Mouse (Mus musculus) bone marrow macrophage, adult 2 months (primary cell): ENCODE data around the gene Mms19. TPM values are rescaled to one million over a fixed set of nuclear protein-coding genes. Genes with fewer than 3 reads are reported as not detected.
A peak's percentile ranks its signal among the peaks of the same experiment; 100 is the strongest.

ENCODE experiments used
- H3K27ac ChIP-seq: 2 replicates; pipeline ENCODE4 v1.5.1; 2012; ENCODE audit warnings: low read depth, low read length; ENCODE audit not compliant: insufficient read depth
- H3K4me1 ChIP-seq: 2 replicates; pipeline ENCODE4 v1.6.1; 2012; ENCODE audit warnings: low read length; ENCODE audit not compliant: control insufficient read depth, insufficient read depth
- H3K4me3 ChIP-seq: 2 replicates; pipeline ENCODE4 v1.5.1; 2012; ENCODE audit warnings: mild to moderate bottlenecking, low read length, moderate library complexity; ENCODE audit not compliant: insufficient read depth
- CTCF ChIP-seq: IDR thresholded peaks from 2 replicates; pipeline ENCODE4 v1.5.1; 2012; ENCODE audit warnings: low read depth, mild to moderate bottlenecking, low read length, moderate library complexity
- POLR2A ChIP-seq: IDR thresholded peaks from 2 replicates; pipeline ENCODE4 v1.6.1; 2012; ENCODE audit warnings: mild to moderate bottlenecking, low read depth, low read length, borderline replicate concordance
- polyA plus RNA-seq: library from polyadenylated mRNA; stranded (reverse); fragments of >200 nt; gene quantifications from 2 replicates; pipeline ENCODE4 v1.2.4, GENCODE M21; 2012; ENCODE audit not compliant: missing spikeins, insufficient read depth, insufficient read length

The Mms19 gene
- polyA plus RNA-seq, 1 experiment: 57.0 TPM

DNA sequence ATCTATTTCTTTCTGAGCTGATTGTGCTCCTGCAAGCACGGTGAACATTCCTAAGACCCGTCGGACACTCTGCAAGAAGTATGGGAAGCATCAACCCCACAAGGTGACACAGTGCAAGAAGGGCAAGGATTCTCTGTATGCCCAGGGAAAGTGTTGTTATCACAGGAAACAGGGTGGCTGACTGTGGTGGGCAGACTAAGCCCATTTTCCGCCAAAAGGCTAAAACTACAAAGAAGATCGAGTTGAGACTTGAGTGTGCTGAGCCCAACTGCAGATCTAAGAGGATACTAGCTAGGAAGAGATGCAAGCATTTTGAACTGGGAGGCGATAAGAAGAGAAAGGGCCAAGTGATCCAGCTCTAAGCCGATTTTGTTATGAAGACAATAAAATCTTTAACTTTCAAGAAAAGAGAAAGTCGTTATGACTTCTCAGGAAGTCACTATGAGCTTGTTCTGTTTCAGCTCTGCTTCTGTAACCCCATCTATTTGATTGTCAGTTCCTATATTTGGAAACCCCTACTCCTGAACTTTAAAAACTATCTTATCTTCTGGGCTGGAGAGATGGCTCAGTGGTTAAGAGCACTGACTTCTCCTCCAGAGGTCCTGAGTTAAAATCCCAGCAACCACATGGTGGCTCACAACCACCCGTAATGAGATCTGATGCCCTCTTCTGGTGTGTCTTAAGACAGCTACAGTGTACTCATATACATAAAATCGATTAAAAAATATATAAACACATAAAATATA is 77.9 kb downstream of the Mms19 start:
- H3K4me1 ChIP-seq: peaks cover 38% of the 10 kb centered on the region
- no peak overlapping the region for H3K4me3 ChIP-seq
- no peak for TF ChIP-seq POLR2A
- TF ChIP-seq CTCF: no peak
- no peak overlapping the region for H3K27ac ChIP-seq

GRCm38 (mm10) chr19:41901696-41902095 is 79.3 kb downstream of the Mms19 start:
- TF ChIP-seq POLR2A (no peak), CTCF (no peak)
- Histone ChIP-seq H3K4me3 (no peak overlapping the region), H3K4me1 (peaks cover 30% of the 10 kb centered on the region), H3K27ac (no peak overlapping the region)

- no peak overlapping the region for H3K4me3 ChIP-seq
These were observed 80.4 kb downstream of the Mms19 start for GRCm38 (mm10) chr19:41900495-41901090.

DNA sequence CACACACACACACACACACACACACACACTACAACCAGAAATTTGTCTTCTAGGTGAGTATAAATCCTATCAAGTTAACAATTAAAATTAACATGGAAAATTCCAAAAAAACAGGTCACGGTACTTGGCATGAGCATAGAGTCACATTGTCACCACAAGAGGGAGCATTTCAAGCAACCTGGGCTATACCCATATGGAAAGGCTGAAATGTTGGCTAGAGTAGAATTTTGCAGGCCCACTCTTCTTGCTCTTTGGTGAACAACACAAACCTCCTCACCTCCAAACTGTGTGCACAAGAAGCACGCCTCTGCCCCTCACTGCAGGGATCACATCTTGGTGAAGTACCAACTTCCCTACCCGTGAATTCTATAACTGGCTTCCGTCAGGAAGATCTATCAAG is 82.1 kb downstream of the Mms19 start:
- Histone ChIP-seq H3K4me3 (no peak overlapping the region), H3K27ac (no peak overlapping the region), H3K4me1 (peaks cover 27% of the 10 kb centered on the region)
- TF ChIP-seq POLR2A: no peak
- TF ChIP-seq CTCF: peak; percentile 25; the same call in 1 of the 2 replicates

More at GRCm38 (mm10) chr19:41900495-41901090, 80.4 kb downstream of the Mms19 start:
- peak overlapping the region; percentile 14 for H3K27ac ChIP-seq
- TF ChIP-seq CTCF: no peak
- TF ChIP-seq POLR2A: no peak
- H3K4me1 ChIP-seq: peaks cover 23% of the 10 kb centered on the region

GRCm38 (mm10) chr19:41896319-41896711 is 84.6 kb downstream of the Mms19 start:
- H3K4me1 ChIP-seq: peaks cover 22% of the 10 kb centered on the region
- no peak overlapping the region for H3K27ac ChIP-seq
- TF ChIP-seq CTCF (no peak), POLR2A (no peak)
- H3K4me3 ChIP-seq: peak overlapping the region; percentile 86

- Histone ChIP-seq H3K4me3 (peak within 1 kb of the TSS; percentile 86), H3K27ac (peak within 1 kb of the TSS; percentile 45), H3K4me1 (peaks cover 16% of the 10 kb centered on the region)
- TF ChIP-seq POLR2A (no peak), CTCF (peak; percentile 8; the same call in 1 of the 2 replicates)
These were observed 85.3 kb downstream of the Mms19 start, which contains the start of gene Rrp12 for GRCm38 (mm10) chr19:41895460-41896318. Gene Rrp12, minus strand, starts transcription at chr19:41896173.

- peak overlapping the region; percentile 45 for H3K27ac ChIP-seq
- H3K4me1 ChIP-seq: peaks cover 11% of the 10 kb centered on the region
- H3K4me3 ChIP-seq: peak overlapping the region; percentile 86
- no peak for TF ChIP-seq POLR2A
- no peak for TF ChIP-seq CTCF
These were observed 86.0 kb downstream of the Mms19 start for GRCm38 (mm10) chr19:41894959-41895358.

Other genes with a start within 250 kb of the Mms19 start
- 4.6 and 6.8 TPM in 2 replicates for gene Slit1, start 237.5 kb downstream of the Mms19 start, polyA plus RNA-seq
- 67.7 and 73.9 TPM in 2 replicates for gene Arhgap19, start 179.1 kb downstream of the Mms19 start, polyA plus RNA-seq
- gene Frat1, start 151.2 kb downstream of the Mms19 start, polyA plus RNA-seq: 6.3 and 7.7 TPM in 2 replicates
- 4.4 and 4.5 TPM in 2 replicates for gene Frat2, start 133.0 kb downstream of the Mms19 start, polyA plus RNA-seq
- gene Rrp12, start 85.0 kb downstream of the Mms19 start, polyA plus RNA-seq: 2.1 TPM in 2 replicates
- 256 and 259 TPM in 2 replicates for gene Pgam1, start 69.2 kb downstream of the Mms19 start, polyA plus RNA-seq
- gene Exosc1, start 47.7 kb downstream of the Mms19 start, polyA plus RNA-seq: 17.8 and 19.0 TPM in 2 replicates
- 43.9 and 44.3 TPM in 2 replicates for gene Zdhhc16, start 47.7 kb downstream of the Mms19 start, polyA plus RNA-seq
- 44.1 and 46.7 TPM in 2 replicates for gene Ubtd1, start 606 bp upstream of the Mms19 start, polyA plus RNA-seq
- not detected in 2 replicates for gene Ankrd2, start 54.8 kb upstream of the Mms19 start, polyA plus RNA-seq
- 1.9 and 2.3 TPM in 2 replicates for gene Hoga1, start 64.5 kb upstream of the Mms19 start, polyA plus RNA-seq
- gene 4933411K16Rik, start 71.1 kb upstream of the Mms19 start, polyA plus RNA-seq: 0.54 TPM in 1 of 2 replicates, not detected in the other
- gene Morn4, start 105.2 kb upstream of the Mms19 start, polyA plus RNA-seq: 1.3 and 1.4 TPM in 2 replicates
- gene Pi4k2a, start 109.3 kb upstream of the Mms19 start, polyA plus RNA-seq: 42.6 and 44.6 TPM in 2 replicates
- 16.9 and 21.3 TPM in 2 replicates for gene Avpi1, start 147.9 kb upstream of the Mms19 start, polyA plus RNA-seq
- 32.4 TPM in 2 replicates for gene Marveld1, start 166.2 kb upstream of the Mms19 start, polyA plus RNA-seq
- gene Zfyve27, start 182.8 kb upstream of the Mms19 start, polyA plus RNA-seq: 30.7 and 32.3 TPM in 2 replicates
- gene Sfrp5, start 221.1 kb upstream of the Mms19 start, polyA plus RNA-seq: not detected in 2 replicates